Mouse (Mus musculus) activated CD4-positive, CD25-positive, alpha-beta regulatory T cell, adult 9 weeks (primary cell): ENCODE data around the gene Dcps. TPM values are rescaled to one million over a fixed set of nuclear protein-coding genes. Genes with fewer than 3 reads are reported as not detected.

ENCODE experiments used
- polyA plus RNA-seq: library from polyadenylated mRNA; unstranded; fragments of 100-300 nt; shearing (Covaris generic); gene quantifications from one replicate; pipeline ENCODE4 v1.2.1, GENCODE M21; 2017

Dcps gene
- polyA plus RNA-seq = 86.2 TPM

GRCm38 (mm10) chr9:35175251-35176123 lies at the start of gene Dcps:
Gene Dcps, minus strand, starts transcription at chr9:35176061.

GRCm38 (mm10) chr9:35210542-35211474 lies 34.9 kb upstream of the Dcps start, which contains the start of gene Foxred1:
Gene Foxred1, minus strand, starts transcription at chr9:35211055.

GRCm38 (mm10) chr9:35199772-35200471 lies 24.1 kb upstream of the Dcps start, which contains the start of the genes Srpr and Tirap:
Gene Srpr, plus strand, starts transcription at chr9:35200175.
Gene Tirap, minus strand, starts transcription at chr9:35200291.

GRCm38 (mm10) chr9:35119168-35119567 lies 56.7 kb downstream of the Dcps start, which contains the start of gene St3gal4:
Gene St3gal4, minus strand, starts transcription at chr9:35119268.

Other genes with a start within 250 kb of the Dcps start
- 26.9 TPM for gene St3gal4, start 56.8 kb downstream of the Dcps start, polyA plus RNA-seq
- gene Srpr, start 24.1 kb upstream of the Dcps start, polyA plus RNA-seq = 145 TPM
- 5.7 TPM for gene Tirap, start 24.2 kb upstream of the Dcps start, polyA plus RNA-seq
- 50.8 TPM for gene Foxred1, start 35.0 kb upstream of the Dcps start, polyA plus RNA-seq
- 65.5 TPM for gene Fam118b, start 91.7 kb upstream of the Dcps start, polyA plus RNA-seq
- gene Rpusd4, start 91.8 kb upstream of the Dcps start, polyA plus RNA-seq = 53.2 TPM
- 3.8 TPM for gene Cdon, start 245.1 kb upstream of the Dcps start, polyA plus RNA-seq